Mouse (Mus musculus) cerebellum, adult 11 months (tissue): ENCODE measurements around the gene Fgd2.
"Not testable (repeated sequence)": the region's sequence is repeated elsewhere in the genome, so short reads cannot be mapped to it uniquely, and the experiment has no call there.

ENCODE experiments used
- DNase-seq: peaks from one replicate; pipeline ENCODE4 v3.0.0; 2022

Gene Fgd2

GRCm38 (mm10) chr17:29337979-29338823, 22.5 kb upstream of the Fgd2 start:
- no peak for DNase-seq

GRCm38 (mm10) chr17:29339170-29339768, 21.4 kb upstream of the Fgd2 start:
- DNase-seq, result no peak

GRCm38 (mm10) chr17:29340406-29341261, 20.1 kb upstream of the Fgd2 start:
- DNase-seq, result no peak

GRCm38 (mm10) chr17:29341591-29342003, 19.1 kb upstream of the Fgd2 start:
- no peak for DNase-seq

- DNase-seq, result no peak
Observed at GRCm38 (mm10) chr17:29342010-29342910, 18.5 kb upstream of the Fgd2 start.

GRCm38 (mm10) chr17:29343241-29343640, 17.5 kb upstream of the Fgd2 start:
- DNase-seq, result no peak

- DNase-seq, result no peak
Observed at GRCm38 (mm10) chr17:29345272-29345671, 15.4 kb upstream of the Fgd2 start.

GRCm38 (mm10) chr17:29346496-29347125, 14.1 kb upstream of the Fgd2 start:
- no peak for DNase-seq

- no peak for DNase-seq
Observed at GRCm38 (mm10) chr17:29347126-29347644, 13.5 kb upstream of the Fgd2 start.

- peak; percentile 97 for DNase-seq
Observed at GRCm38 (mm10) chr17:29347645-29348256, 13.0 kb upstream of the Fgd2 start, which contains the start of gene Mtch1. Gene Mtch1, minus strand, starts transcription at chr17:29347934.

GRCm38 (mm10) chr17:29348996-29349395, 11.7 kb upstream of the Fgd2 start:
- DNase-seq, result peak; percentile 47

GRCm38 (mm10) chr17:29351056-29351455, 9.7 kb upstream of the Fgd2 start:
- not testable (repeated sequence) for DNase-seq

GRCm38 (mm10) chr17:29355461-29355840, 5.3 kb upstream of the Fgd2 start:
- no peak for DNase-seq

- DNase-seq, result no peak
Observed at GRCm38 (mm10) chr17:29355841-29356478, 4.8 kb upstream of the Fgd2 start.

- no peak for DNase-seq
Observed at GRCm38 (mm10) chr17:29356479-29356856, 4.2 kb upstream of the Fgd2 start.

GRCm38 (mm10) chr17:29356882-29357281, 3.8 kb upstream of the Fgd2 start:
- no peak for DNase-seq

- DNase-seq, result no peak
Observed at GRCm38 (mm10) chr17:29358928-29359327, 1.8 kb upstream of the Fgd2 start.

GRCm38 (mm10) chr17:29361982-29362691, 1.4 kb downstream of the Fgd2 start:
- no peak for DNase-seq

- no peak for DNase-seq
Observed at GRCm38 (mm10) chr17:29363109-29363508, 2.4 kb downstream of the Fgd2 start.

GRCm38 (mm10) chr17:29365105-29365621, 4.4 kb downstream of the Fgd2 start:
- DNase-seq, result peak; percentile 44
